Mouse (Mus musculus) 3T3-L1 (cell line): ENCODE data around the gene Phospho1.

ENCODE experiments used
- DNase-seq: peaks from one replicate; pipeline ENCODE4 v3.0.0-alpha.2; 2015; ENCODE audit warnings: low read depth, low spot score

Gene Phospho1

GRCm38 (mm10) chr11:95834143-95834667 lies 9.9 kb downstream of the Phospho1 start:
- no peak for DNase-seq

- no peak for DNase-seq
Observed at GRCm38 (mm10) chr11:95834742-95835710, 10.7 kb downstream of the Phospho1 start.

GRCm38 (mm10) chr11:95835832-95836231 lies 11.5 kb downstream of the Phospho1 start:
- DNase-seq = no peak

- no peak for DNase-seq
Observed at GRCm38 (mm10) chr11:95836433-95836832, 12.1 kb downstream of the Phospho1 start.

GRCm38 (mm10) chr11:95837059-95837458 lies 12.8 kb downstream of the Phospho1 start, which contains the start of gene Gngt2:
Gene Gngt2 (plus strand): TSS chr11:95837216.
- DNase-seq = peak; percentile 66

- no peak for DNase-seq
Observed at GRCm38 (mm10) chr11:95838598-95838997, 14.3 kb downstream of the Phospho1 start.

GRCm38 (mm10) chr11:95838999-95839868 lies 14.9 kb downstream of the Phospho1 start:
- DNase-seq = no peak

- no peak for DNase-seq
Observed at GRCm38 (mm10) chr11:95840694-95841497, 16.6 kb downstream of the Phospho1 start.

- no peak for DNase-seq
Observed at GRCm38 (mm10) chr11:95841498-95841830, 17.2 kb downstream of the Phospho1 start.

- no peak for DNase-seq
Observed at GRCm38 (mm10) chr11:95842074-95842681, 17.9 kb downstream of the Phospho1 start, which contains the start of gene Abi3. Gene Abi3 (minus strand): TSS chr11:95842476.

- no peak for DNase-seq
Observed at GRCm38 (mm10) chr11:95842953-95843352, 18.7 kb downstream of the Phospho1 start.

- no peak for DNase-seq
Observed at GRCm38 (mm10) chr11:95843421-95843950, 19.2 kb downstream of the Phospho1 start.

GRCm38 (mm10) chr11:95844935-95845334 lies 20.6 kb downstream of the Phospho1 start:
- DNase-seq = no peak

- no peak for DNase-seq
Observed at GRCm38 (mm10) chr11:95850898-95851297, 26.6 kb downstream of the Phospho1 start.

- DNase-seq = peak; percentile 89
Observed at GRCm38 (mm10) chr11:95853684-95854083, 29.4 kb downstream of the Phospho1 start.

- DNase-seq = peak; percentile 17
Observed at GRCm38 (mm10) chr11:95857306-95857705, 33.0 kb downstream of the Phospho1 start.

- peak; percentile 10 for DNase-seq
Observed at GRCm38 (mm10) chr11:95857716-95858527, 33.6 kb downstream of the Phospho1 start.

- DNase-seq = peak; percentile 99
Observed at GRCm38 (mm10) chr11:95858528-95859467, 34.5 kb downstream of the Phospho1 start.
